Mouse (Mus musculus): ENCODE results near the gene Nup210l.

Nup210l gene

GRCm38 (mm10) chr3:90097928-90098327 is 6.0 kb upstream of the Nup210l start:
- no peak for DNase-seq (ENCODE audit: low spot score)

GRCm38 (mm10) chr3:90101010-90101409 is 2.9 kb upstream of the Nup210l start:
- DNase-seq (ENCODE audit: low spot score), result no peak

GRCm38 (mm10) chr3:90101673-90102072 is 2.3 kb upstream of the Nup210l start:
- DNase-seq (ENCODE audit: low spot score), result no peak

- DNase-seq (ENCODE audit: low spot score), result no peak
Measured at GRCm38 (mm10) chr3:90102239-90102638, 1.7 kb upstream of the Nup210l start.

DNA sequence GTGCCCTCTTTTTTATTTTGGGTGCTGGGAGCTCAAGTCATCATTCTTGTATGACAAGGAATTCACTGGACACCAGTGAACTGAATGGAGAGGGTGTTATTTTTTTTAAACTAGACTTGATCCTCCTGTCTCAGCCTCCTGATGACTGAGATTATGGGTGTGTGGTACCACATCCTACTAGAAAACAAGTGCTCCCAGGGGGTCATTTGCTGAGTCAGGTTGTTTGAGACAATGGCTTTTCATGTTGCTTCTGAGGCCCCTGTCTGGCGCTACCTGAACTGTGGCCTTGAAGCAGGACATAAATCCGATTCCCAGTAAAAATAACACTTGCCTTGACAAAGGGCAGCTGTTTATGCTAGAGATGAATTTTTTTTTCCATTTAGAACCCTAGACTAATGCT is 756 bp upstream of the Nup210l start:
- no peak for DNase-seq (ENCODE audit: low spot score)

DNA sequence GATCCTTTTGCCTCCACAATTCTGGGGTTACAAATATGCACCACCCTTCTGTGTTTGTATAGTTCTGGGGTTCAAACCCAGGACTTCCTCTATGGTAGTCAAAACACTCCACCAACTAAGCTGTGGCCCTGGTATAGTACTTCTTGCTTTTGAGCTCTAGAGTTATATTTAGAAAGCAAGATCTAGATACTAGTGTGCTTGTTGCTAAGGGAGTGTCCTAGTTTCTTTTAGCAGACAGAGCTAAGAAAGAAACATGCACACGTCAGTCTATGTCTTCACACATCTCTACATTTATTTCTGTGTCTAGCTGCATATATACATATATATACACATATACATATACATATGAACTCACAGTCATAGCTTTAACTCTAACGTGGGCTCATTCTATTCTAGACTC is 7.8 kb downstream of the Nup210l start:
- no peak for DNase-seq (ENCODE audit: low spot score)

DNA sequence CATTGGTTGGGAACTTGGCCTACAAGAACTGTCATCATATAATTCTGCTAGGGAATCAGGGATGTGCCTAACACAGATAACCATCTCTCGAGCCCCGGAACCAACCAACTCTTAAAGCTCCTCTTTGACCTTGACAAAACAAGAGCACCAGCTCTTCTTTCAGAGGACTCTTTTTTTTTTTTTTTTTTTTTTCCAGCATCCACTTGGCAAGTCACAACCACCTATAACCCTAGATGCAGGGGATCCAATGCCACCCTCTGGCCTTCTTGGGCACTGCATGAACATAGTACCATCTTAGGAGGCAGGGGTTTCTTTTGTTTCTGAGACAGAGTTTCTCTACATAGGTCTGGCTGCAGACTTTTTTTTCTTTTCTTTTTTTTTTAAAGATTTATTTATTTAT is 10.4 kb downstream of the Nup210l start:
- DNase-seq (ENCODE audit: low spot score), result no peak

GRCm38 (mm10) chr3:90115526-90115925 is 11.6 kb downstream of the Nup210l start:
- DNase-seq (ENCODE audit: low spot score), result peak; percentile 26

- peak; percentile 54 for DNase-seq (ENCODE audit: low spot score)
Measured at GRCm38 (mm10) chr3:90118132-90118790, 14.3 kb downstream of the Nup210l start.

DNA sequence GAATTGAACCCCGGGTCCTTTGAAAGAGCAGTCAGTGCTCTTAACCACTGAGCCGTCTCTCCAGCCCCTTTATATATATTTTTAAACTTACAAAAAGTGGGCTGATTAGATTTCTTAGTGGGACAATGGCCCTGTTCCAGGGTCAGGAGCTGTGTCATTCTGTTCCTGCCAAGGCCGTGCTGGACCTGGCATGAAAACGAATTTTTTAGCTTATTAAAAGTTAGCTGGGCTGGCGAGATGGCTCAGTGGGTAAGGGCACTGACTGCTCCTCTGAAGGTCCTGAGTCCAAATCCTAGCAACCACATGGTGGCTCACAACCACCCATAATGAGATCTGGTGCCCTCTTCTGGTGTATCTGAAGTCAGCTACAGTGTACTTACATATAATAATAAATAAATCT is 18.1 kb downstream of the Nup210l start:
- peak; percentile 42 for DNase-seq (ENCODE audit: low spot score)

GRCm38 (mm10) chr3:90125710-90126109 is 21.8 kb downstream of the Nup210l start:
- no peak for DNase-seq (ENCODE audit: low spot score)

- no peak for DNase-seq (ENCODE audit: low spot score)
Measured at GRCm38 (mm10) chr3:90127881-90128280, 23.9 kb downstream of the Nup210l start.

DNA sequence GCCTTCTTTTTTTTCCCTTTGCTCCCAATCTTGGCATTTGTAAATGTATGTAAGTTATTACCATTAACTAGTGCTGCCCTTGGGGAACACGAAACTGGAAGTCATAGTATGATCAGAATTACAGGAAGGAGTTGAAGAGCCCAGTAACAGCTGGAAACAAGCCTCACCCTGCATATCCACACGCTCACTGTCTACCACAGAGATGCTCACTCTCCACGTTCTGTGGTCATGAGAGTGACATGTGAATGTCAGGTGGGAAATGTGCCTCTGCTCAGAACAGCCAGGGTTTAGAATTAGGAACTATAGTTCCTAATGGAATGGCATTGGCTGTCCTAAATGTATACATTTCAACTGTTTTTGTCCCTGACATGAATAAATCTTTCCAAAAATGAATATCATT is 28.8 kb downstream of the Nup210l start:
- DNase-seq (ENCODE audit: low spot score), result no peak

- no peak for DNase-seq (ENCODE audit: low spot score)
Measured at GRCm38 (mm10) chr3:90133331-90133730, 29.4 kb downstream of the Nup210l start.

DNA sequence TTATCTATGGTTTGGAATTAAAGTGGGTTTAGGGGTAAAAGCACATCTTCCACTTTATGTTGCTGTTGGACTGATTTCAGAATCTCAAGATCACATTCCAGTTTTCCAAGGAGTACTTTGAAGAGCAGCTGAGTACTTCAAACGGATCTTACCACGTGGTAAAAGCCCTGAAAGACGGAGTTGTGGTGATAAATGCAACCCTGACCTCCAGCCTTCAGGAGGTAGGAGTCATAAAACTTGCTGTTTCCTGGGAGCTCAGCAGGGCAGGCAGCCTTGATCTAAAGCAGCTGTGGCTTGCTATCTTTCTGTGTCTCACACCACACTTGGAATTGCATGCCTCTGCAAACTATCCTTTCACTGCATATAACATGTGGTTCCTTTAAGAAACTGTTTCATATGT is 30.6 kb downstream of the Nup210l start:
- peak; percentile 52 for DNase-seq (ENCODE audit: low spot score)

GRCm38 (mm10) chr3:90134993-90135392 is 31.1 kb downstream of the Nup210l start:
- DNase-seq (ENCODE audit: low spot score), result no peak

- DNase-seq (ENCODE audit: low spot score), result no peak
Measured at GRCm38 (mm10) chr3:90136660-90137059, 32.7 kb downstream of the Nup210l start.

DNA sequence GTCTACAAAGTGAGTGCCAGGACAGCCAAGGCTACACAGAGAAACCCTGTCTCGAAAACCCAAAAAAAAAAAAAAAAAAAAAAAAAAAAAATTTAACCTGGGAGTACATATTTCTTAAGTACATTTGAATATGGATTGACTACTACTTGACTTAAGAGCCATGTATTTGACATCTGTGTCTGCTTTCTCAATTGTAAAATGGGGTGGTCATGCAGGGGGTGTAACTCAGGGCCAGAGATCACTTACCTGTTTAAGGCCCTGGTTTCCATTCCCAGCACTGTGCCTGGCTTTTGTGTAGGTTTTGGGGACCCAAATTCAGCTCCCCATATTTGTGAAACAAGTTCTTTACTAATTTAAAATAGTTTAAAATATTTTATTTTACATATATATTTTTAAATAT is 33.7 kb downstream of the Nup210l start:
- DNase-seq (ENCODE audit: low spot score), result no peak

GRCm38 (mm10) chr3:90139962-90140361 is 36.0 kb downstream of the Nup210l start:
- no peak for DNase-seq (ENCODE audit: low spot score)

- DNase-seq (ENCODE audit: low spot score), result no peak
Measured at GRCm38 (mm10) chr3:90145461-90145860, 41.5 kb downstream of the Nup210l start.

DNA sequence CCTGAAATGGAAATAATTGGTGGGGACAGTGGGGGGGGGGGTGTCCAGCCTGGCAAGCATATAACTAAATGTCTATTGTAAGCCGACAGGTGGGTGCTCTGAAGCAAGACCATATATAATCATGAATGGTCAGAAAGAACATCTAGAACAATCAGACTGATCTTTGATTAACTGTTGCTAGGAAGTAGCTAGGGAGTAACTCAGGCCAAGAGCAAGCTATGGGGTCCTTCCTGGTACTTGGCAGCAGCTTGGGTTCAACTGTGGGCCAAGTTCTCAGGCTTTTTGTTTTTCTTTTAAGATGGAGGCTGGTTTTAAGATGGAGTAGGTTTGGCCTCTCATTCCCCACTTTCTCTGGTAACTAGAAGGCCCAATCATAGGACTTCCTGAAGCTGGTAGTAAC is 42.7 kb downstream of the Nup210l start:
- DNase-seq (ENCODE audit: low spot score), result no peak

- DNase-seq (ENCODE audit: low spot score), result no peak
Measured at GRCm38 (mm10) chr3:90151086-90151740, 47.3 kb downstream of the Nup210l start.

GRCm38 (mm10) chr3:90155996-90156395 is 52.1 kb downstream of the Nup210l start:
- DNase-seq (ENCODE audit: low spot score), result no peak

- DNase-seq (ENCODE audit: low spot score), result no peak
Measured at GRCm38 (mm10) chr3:90159757-90160156, 55.8 kb downstream of the Nup210l start.

Measured in ovary, adult 18-20 months (tissue).